Mouse (Mus musculus) adipose tissue, adult 10 weeks (tissue): ENCODE measurements around the gene A730009L09Rik. TPM values are rescaled to one million over a fixed set of nuclear protein-coding genes. Genes with fewer than 3 reads are reported as not detected.

ENCODE experiments used
- polyA plus RNA-seq: library from polyadenylated mRNA; stranded (reverse); fragments of 350-450 nt; fragmentation: Illumina TruSeq; extraction: RNeasy Lipid Tissue Mini Kit (QIAGEN cat#74804); gene quantifications from one replicate; pipeline ENCODE4 v1.2.3, GENCODE M21; 2014; ENCODE audit warnings: low read depth, low replicate concordance

The A730009L09Rik gene
- polyA plus RNA-seq = not detected

GRCm38 (mm10) chr16:84514821-84515220 is at the start of gene A730009L09Rik:
Gene A730009L09Rik, plus strand, starts transcription at chr16:84515121.

Other genes with a start within 250 kb of the A730009L09Rik start
- 20.9 TPM for gene Mrpl39, start 220.6 kb downstream of the A730009L09Rik start, polyA plus RNA-seq